Mouse (Mus musculus): ENCODE measurements around the gene H2-K1.

H2-K1 gene

DNA sequence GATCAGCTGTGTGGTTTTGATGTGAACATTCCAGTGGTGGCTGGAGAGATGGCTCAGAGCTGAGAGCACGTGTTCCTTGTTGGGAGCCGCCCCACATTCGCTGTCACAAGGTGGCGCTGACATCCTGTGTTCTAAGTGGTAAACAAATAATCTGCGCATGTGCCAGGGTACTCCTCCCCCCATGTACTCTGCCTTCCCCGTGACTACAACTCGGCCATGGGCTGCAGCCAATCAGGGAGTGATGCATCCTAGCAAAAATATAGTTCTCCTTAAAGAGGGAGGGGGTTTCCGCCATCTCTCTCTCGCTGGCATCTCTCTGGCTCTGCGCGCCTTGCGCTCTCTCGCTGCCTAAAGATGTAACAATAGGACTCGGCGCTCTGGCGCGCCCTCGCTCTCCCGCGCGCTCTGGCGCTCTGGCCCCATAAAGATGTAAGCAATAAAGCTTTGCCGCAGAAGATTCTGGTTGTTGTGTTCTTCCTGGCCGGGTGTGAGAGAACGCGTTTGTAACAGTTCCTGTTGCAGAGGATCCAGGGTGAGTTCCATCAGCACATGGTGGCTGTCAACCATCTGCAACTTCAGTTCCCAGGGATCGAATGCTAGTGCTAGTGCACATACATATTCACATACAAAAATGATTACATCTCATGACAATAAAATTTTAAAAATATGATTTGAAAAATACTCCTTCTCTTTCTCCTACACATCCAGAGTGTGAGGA, 18.8 kb downstream of the H2-K1 start:
- DNase-seq: peak; percentile 98

DNA sequence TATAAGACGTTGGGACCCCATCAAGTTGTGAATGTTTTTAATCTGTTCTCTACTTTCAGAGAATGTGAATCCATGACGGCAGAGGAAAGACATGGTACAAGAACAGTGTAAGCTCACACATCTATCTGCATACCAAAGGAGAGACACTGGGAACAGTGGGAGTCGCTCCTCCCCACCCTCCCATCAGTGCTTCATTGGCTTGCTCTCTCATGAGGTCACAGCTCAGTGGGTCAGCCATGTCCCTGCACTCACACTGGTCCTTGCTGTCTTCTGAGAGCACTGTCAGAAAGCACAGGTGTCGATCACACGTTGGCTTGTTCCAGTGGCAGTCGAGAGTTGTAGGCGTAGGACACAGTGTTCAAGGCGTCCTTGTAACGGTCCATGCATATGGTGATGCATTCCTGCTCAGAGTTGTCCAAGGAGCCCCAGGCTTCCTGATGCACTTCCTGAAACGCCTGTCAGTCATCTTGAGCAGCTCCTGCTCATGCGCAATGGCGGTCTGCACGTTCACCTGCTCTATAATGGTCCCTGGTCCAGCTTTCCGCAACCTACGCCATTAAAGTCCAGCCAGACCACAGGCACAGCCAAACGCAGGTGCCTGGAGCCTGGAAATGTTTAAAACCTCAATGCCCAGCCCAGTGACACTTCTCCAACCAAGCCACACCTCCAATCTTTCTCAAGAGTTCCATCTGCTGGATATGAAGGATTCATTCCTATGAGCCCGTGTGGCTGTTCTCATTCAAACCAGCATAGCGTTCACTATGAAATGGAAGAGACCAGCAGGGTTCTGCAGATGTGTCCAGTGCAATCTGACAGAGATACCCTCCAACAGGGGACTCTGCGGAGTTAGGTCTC, 19.7 kb downstream of the H2-K1 start:
- no peak for DNase-seq

DNA sequence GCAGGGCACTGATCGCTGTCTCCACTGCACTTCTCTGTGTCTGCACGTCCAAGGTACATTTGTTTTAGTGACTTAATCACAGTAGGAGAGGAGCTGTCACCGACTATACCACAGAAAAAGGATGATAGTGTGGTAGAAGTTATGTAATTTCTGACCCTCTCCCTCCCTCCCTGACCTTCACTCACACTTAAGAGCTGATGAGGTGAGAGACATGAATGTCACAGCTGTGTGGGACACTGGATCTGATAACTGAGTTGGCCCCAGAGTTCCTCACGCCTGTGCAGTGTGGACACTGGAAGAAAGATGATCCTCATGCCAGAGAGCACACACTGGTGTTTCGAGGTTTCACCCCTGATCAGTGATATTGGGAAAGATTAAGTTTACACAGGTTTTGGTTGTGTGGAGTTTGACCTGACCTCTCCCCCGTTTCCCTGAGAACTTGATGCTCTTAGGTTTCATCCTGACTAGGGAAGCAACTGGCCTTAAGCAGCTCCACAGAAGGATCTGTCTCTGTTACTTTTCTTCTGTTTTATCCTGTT, 20.6 kb downstream of the H2-K1 start:
- DNase-seq: no peak

DNA sequence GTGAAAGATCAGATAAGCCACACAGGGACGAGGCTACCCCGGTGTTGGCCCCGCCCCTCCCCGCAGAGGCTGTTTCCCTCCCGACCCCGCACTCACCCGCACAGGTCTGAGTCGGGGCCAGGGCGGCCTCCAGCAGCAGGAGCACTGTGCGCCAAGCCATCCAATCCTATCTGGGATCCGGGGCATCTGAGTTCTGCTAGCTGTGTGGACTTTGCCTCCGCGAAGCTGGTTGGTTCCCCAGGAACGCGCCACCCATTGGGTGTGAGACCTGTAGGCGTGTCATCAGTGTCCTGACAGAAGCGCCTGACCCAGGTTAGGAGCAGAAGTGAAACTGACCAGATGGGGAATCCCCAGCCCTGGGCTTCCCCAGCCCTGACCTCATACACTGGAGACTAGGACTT, 21.5 kb downstream of the H2-K1 start:
- peak; percentile 76 for DNase-seq

DNA sequence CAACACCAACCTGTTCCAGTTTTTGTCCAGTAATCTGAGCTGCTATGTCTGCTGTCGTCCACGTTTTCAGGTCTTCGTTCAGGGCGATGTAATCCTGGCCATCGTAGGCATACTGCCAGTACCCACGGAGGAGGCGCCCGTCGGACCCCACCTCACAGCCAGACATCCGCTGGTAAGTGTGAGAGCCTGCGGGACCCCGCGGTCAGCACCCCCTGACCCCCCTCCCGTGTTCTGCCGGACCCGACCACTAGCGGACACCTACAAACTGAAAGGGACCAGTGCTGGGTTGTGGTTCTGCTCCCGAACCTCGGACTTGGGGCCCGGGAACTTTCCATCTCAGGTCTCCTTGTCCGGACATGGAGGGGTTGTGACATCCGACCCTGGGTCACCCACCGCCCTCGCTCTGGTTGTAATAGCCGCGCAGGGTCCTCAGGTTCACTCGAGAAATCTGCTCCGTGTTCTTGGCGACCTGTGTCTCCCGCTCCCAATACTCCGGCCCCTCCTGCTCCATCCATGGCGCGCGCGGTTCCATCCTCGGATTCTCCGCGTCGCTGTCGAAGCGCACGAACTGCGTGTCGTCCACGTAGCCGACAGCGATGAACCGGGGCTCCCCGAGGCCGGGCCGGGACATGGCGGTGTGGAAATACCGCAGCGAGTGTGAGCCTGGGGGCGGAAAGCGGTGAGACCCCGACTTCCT, 22.1 kb downstream of the H2-K1 start:
- DNase-seq: no peak

DNA sequence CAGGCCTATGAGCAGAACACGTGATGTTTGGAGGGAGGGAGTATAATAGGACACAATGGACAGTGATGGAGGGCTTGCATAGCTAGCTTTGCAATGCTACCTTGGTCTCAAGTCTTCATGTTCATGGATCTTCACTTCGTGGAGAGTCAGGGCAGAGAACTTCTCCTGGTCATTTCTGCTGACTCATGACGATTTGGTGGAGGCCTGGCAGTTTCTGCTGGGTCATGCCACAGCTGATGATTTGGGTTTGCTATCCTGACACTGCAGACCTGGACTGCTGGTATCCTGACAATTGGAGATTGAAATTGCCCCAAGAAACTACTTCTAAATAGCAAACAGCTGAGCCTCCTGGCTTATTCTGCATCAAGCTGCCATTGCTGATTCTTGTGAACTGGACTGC, 26.6 kb downstream of the H2-K1 start:
- DNase-seq: no peak

DNA sequence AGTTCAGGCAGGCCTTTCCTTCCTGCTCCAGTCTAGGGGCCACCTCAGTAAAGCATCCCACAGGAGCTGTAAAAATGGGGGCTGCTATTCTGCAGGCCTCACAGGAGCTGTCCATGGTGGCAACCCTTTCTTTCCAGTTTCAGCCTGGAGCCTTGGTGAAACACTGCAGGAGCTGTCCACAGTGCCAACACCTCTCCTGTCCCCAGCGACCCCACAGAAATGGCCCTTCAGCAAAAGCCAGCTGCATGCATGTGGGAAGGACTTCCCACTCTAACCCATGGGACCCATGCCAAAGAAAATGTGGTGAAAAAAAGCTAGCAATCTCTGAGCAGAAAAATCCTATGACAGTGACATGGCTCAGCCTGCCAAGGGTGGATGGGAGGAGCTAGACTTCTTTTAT, 27.5 kb downstream of the H2-K1 start:
- no peak for DNase-seq

DNA sequence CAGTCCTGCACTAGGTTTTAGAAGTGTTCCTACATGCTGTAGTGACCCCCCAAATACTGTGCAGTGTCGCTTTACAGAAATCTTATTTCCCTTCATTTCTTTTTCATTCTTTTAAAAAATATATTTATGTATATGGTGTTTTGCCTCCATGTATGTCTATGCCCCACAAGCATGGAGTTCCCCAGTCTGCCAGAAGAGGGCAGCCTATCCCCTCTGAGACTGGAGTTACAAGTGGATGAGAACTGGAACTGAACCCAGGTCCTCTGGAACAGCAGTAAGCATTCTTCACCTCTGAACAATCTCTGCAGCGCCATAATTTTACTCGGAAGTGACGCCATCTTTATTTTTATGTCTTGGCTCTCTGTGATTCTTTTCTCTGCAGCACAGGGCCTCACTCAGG, 30.8 kb downstream of the H2-K1 start:
- DNase-seq: peak; percentile 24

DNA sequence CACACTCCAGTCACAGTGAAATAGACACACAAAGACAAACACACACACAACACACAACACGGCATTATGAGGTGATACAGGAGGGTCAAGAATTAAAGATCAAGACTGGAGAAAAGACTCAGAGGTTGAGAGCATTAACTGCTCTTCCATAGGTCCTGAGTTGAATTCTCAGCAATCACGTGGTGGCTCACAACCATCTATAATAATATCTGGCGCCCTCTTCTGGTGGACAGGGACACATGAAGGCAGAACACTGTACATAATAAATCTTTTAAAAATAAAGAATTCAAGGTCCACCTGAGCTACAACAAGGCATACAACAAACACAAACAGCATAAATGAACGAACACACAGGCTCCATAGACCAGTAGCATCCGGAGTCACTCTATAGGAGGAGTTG, 31.2 kb downstream of the H2-K1 start:
- peak; percentile 79 for DNase-seq

DNA sequence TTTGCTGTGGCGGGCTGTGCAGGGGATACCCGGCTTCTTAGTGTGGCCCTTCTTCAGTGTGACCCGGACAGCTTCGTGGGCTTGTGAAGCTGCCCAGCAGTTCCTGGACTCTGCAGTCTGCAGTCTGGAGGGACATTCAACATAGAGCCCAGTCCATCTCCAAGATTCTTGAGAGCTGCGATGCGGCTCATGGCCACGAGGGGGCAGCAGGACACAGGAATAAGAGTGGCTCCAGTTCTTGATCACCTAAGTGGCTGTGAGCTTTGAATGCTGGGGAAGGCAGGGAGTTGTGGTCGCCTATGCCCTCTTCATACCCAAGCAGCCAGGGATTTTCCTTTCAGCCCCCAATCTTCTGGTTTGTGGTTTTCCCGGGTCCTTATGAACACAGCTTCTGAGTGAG, 31.7 kb downstream of the H2-K1 start:
- DNase-seq: peak; percentile 89

DNA sequence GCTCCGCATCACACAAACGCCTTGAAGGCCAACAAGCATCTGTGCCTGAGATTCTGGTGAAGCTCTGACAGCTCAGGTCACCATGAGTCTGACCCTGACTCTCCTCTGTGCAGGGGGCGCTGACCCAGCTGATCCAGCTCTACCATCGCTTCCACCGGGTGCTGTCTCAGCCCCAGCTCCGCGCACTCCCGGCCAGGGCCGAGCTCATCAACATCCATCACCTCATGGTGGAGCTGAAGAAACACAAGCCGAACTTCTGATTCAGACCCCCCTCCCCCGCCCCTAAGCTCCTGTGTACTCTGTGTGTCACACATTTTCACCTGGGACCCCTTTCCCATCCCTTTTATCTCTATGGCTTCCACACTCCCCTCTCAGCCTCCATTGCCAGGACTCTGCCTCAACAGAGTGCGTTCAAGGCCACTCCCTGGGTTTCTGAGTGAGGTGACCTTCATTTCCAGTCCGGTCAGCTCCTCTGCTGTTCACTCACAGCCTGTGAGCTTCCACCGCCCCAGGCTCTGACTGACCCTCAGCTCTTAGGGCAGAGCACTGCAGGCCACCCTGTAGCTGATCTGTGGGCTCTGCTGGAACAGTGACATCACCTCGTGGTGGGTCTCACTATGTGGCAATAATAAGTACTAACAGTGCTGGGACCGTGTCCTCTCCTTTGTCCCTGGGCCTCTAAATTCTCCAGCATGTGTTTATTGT, 34.1 kb downstream of the H2-K1 start:
- DNase-seq: no peak

DNA sequence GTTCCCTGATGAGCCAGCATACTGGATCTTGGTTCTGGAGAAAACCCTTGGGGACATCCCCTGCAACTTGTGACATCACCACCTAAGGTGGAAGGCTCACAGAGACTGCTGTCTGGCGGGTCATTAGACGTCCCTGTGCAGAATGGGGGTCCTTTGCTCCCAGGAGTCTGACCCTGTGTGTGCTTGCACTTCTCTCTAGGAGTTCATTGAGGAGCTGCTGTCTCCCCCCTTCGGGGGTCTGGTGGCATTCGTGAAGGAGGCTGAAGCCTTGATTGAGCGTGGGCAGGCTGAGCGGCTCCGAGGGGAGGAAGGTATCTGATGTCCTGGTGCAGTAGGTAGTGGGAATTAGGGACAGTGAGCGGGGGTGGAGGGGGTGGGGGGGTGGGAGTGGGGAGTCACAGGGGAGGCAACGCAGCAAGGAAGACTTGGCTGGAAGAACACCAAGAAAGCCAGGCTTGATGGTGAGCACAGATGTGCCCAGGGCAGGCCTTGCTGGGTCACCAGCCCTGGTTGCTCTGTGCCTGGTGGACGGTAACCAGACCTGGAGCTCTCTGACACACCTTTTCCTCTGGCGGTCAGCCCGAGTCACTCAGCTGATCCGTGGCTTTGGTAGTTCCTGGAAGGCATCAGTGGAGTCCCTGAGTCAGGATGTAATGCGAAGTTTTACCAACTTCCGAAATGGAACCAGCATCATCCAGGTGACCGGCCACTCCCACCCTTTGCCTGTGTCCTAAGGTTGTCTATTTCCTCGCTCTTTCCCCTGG, 34.9 kb downstream of the H2-K1 start:
- no peak for DNase-seq

DNA sequence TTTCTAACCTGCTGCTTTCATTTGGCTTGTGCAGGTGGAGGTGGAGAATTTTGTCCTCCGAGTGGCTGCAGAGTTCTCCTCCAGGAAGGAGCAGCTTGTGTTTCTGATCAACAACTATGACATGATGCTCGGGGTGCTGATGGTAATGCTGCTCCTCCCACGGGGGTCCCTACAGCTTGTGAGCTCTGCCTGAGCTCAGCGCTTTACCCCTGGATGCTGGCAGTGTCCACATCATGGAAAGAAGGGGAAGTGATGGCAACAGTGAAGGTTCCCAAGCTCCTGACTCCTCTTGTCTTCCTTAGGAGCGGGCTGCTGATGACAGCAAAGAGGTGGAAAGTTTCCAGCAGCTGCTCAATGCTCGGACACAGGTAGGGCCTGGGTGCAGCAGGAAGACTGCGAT, 37.3 kb downstream of the H2-K1 start:
- no peak for DNase-seq

DNA sequence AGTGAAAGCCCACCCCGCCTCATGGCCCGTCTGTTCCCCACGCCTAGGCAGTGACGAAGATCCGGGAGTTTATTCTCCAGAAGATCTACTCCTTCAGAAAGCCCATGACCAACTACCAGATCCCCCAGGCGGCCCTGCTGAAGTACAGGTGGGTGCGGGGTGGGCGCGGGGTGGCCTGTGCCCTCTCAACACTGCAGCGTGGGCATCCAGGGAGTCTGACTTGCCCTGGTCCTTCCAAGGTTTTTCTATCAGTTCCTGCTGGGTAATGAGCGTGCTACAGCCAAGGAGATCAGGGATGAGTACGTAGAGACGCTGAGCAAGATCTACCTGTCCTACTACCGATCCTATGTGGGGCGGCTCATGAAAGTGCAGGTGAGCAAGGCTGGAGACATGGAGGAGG, 40.2 kb downstream of the H2-K1 start:
- DNase-seq: no peak

DNA sequence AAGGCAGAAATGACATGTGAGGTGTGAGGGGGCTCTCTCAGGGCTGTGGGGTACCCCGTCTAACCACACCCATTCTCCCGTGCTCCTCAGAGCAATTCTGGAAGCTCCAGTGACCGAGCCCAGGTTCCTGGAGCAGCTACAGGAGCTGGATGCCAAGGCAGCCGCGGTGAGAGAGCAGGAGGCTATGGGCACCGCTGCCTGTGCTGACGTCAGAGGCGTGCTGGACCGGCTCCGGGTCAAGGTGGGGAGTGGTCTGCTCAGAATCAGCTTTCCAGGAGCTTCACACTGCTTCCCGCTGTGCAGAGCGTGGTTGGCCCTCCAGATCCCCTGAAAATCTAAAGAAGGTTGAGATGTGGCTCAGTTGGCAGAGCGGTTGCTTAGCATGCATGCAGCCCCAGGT, 41.0 kb downstream of the H2-K1 start:
- DNase-seq: no peak

DNA sequence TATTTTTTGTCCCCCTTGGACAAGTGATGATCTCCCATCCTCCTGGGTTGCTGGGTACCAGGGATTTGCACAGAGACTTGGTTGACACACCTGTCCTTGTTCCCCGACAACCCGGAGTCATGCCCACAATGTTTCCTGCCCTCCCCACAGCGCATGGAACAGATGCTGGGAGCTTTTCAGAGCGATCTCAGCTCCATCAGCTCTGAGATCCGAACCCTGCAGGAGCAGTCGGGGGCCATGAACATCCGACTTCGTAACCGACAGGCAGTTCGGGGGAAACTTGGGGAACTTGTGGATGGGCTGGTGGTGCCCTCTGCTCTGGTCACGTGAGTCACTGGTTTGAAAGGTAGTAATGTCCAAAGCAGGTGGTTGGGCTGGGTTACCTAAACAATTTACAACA, 41.7 kb downstream of the H2-K1 start:
- DNase-seq: no peak

DNA sequence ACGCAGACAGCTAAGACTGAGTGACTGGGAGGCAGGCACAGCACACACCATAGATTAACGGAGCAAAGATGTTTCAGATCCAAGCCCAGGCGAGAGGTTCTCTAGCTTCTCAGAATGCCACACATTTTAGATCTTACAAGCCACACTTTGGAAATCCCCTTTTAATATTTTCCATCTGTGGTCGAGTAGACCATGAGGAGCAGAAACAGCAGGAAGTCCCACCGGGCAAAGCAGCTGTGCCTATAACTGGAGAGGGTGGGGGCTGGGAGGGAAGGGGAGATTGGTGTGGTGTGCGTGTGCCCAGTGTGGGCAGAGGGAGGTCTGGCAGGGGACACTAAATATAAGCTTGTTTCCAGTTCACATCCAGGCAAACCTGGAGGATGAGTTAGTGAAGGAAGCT, 42.7 kb downstream of the H2-K1 start:
- DNase-seq: no peak

DNA sequence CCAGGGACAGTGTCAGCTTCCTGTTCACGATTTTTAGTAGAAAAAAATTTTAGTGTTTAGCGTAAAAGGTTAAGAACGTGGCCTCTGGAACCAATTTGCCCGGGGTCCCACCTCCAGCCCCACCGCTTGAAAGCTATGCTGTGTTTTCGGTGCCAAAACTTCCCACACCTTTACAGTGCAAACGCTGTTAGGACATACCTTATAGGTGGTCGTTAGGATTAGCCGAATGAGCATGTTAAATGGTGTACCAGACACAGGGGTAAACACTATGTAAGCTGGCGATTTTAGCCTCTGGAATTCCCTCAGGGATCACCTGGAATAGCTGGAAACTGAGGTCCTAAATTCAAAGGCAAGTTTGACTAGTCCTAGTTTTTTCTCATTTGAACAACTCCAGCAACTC, 43.8 kb downstream of the H2-K1 start:
- no peak for DNase-seq

DNA sequence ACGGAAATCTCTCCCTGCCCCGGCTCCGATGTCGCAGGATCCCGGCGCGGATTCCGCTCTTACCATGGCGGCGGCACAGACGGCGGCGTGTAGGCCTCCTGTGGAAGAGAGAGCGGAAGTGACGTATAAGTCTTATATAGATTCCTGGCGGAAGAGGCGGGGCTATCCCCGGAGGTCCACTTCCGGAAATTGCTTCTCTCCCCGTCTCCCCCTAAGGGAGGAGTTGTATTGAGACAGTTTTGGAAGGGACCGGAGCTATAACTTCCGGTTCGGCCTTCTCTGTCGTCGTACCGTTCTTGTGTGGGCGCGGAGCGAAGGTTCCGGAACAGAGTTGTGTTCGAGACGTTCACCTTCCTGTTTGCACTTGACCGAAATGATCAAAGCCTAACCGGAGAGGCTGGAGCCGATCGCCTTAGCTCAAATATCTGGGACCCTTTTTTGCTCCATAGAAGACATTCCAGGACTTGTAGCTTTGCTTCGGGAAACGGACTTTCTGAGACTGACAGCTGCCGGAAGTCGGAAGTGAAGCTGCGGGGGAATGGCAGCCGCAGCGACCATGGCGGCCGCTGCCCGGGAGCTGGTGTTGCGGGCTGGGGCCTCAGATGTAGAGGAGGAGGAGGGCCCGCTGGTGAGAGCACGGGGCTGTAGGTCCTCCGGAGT, 44.5 kb downstream of the H2-K1 start, which contains the start of the genes Vps52 and Rps18:
Vps52 (plus strand) TSS at position 258 of the 660 bp plus-strand sequence.
Rps18 (minus strand) TSS at position 447 of the 660 bp plus-strand sequence.
- peak; percentile 99 for DNase-seq

DNA sequence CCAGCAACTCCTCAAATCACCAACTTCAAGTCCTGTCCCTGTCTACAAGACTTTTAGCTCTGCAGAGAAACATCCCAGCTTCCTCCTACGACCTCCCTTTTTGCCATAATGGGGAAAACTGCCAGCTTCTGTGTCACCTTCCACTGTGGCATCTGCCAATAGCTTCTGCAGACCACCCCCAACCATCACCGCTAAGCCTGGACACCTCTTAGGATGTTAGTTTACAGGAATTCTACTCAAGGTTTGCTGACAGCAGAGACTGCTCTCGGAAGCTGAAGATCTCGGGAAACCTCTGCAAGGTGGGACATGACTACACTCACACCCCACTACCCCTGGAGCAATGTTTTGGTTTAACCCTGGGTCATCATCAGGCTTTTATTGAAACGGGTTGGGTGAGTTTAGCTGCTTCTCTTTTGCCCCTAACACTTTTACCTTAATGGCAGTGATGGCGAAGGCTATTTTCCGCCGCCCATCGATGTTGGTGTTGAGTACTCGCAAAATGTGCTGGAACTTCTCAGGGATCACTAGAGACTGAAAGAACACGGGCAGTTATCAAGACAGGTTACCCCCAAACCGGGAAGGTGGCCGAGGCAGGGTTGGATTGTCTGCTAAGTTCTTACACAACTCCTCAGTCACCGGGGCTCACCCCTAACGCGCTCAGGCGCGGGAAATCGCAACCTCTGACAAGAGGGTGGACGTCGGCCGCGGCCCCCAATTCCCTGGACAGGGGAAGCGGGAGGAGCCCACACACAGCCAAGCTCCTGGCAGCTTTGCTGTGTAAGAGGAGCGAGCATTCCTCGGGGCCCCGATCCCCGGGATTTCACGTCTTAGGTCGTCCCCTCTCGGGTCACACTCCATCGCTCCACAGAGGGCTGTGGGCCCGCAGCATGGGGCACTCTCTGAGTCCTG, 45.2 kb downstream of the H2-K1 start:
- no peak for DNase-seq

Measured in retina, postnatal 1 day (tissue).